Mouse (Mus musculus) ES-Bruce4 (cell line): ENCODE data around the gene Mlec.

Experiments
- CTCF ChIP-seq: IDR thresholded peaks from one replicate; pipeline ENCODE4 v1.8.1; 2011; ENCODE audit warnings: low read depth, low read length
- POLR2A ChIP-seq: IDR thresholded peaks from one replicate; pipeline ENCODE4 v1.8.1; 2011; ENCODE audit warnings: low read length; ENCODE audit not compliant: insufficient read depth

DNA sequence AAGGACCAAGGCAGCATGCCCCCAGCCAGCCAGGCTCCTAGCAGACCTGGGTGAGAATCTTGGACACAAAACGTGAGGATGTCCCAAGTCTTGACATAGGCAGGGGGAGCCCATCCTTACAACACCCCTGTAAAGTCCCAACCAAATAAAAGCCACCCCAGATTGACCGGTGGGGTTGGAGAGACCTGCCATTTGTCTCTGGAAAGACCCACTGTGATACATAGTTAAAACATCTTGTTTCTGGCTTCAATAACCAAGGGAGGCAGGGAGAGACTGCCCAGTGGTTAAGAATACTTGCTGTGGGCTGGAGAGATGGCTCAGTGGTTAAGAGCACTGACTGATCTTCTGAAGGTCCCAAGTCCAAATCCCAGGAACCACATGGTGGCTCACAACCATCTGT is 55.7 kb downstream of the Mlec start:
- TF ChIP-seq CTCF, result no peak
- TF ChIP-seq POLR2A, result no peak
